Comparison of ENCODE assay signal across 27 mouse cellular contexts in genomic region chr1:191425884-191426283, GRCm38 (mm10). TPM values are rescaled to one million over a fixed set of nuclear protein-coding genes. Genes with fewer than 3 reads are reported as not detected.
A peak's percentile ranks its signal among the peaks of the same experiment; 100 is the strongest.
DNase-seq lines count a peak whose midpoint lies in the region; ATAC-seq and TF ChIP-seq lines count a peak whose summit lies in the region.
"Had no signal": no experiment of that assay in that cellular context is flagged by ENCODE, and none has a peak within 500 bp of the region (broad histone marks: within the 10 kb centered on the region; RNA-seq: fewer than 3 reads in every experiment).

No protein-coding gene starts in this region.

- H3K4me2 ChIP-seq in lung, postnatal 0 days (replicated peaks; ENCODE audit: low read depth, low read length) = no peak overlapping the region
- H3K4me2 ChIP-seq: heart, embryonic 12.5 days; hindbrain, embryonic 12.5 days; limb, embryonic 12.5 days; liver, embryonic 11.5 days; midbrain, embryonic 15.5 days; neural tube, embryonic 15.5 days had no signal

- H3K4me1 ChIP-seq in lung, postnatal 0 days (ENCODE audit: insufficient read depth, low read depth, low read length) = no peaks in the 10 kb centered on the region
- H3K4me1 ChIP-seq: hindbrain, embryonic 12.5 days; midbrain, embryonic 15.5 days had no signal

- no peaks in the 10 kb centered on the region for H3K9me3 ChIP-seq in lung, postnatal 0 days (ENCODE audit: low read length)
- H3K9me3 ChIP-seq: heart, embryonic 12.5 days; hindbrain, embryonic 12.5 days; limb, embryonic 12.5 days; midbrain, embryonic 15.5 days; neural tube, embryonic 15.5 days had no signal

- no peak for DNase-seq in lung, postnatal 0 days (ENCODE audit: low spot score)
- DNase-seq in lung, postnatal 4 days = no peak
- peak; percentile 69 for DNase-seq in CD4-positive helper T cell, adult 2 months (ENCODE audit: low read depth, low spot score)
- DNase-seq in kidney, adult 11 months = no peak
- no peak for DNase-seq in retina, embryonic 14.5 days (ENCODE audit: low spot score)
- DNase-seq: adrenal gland, postnatal 10 days; B cell, adult 2 months; cerebellum, adult 9-10 months; gastrocnemius, postnatal 14 days; heart, adult 18-20 months; heart, postnatal 10 days; kidney, adult 8-10 months; kidney, postnatal 14 days; layer of hippocampus, postnatal 36 days; liver, postnatal 0 days; lung, postnatal 10 days had no signal

- H3K36me3 ChIP-seq in lung, postnatal 0 days (ENCODE audit: insufficient read depth, low read length) = no peaks in the 10 kb centered on the region
- H3K36me3 ChIP-seq: heart, embryonic 12.5 days; hindbrain, embryonic 12.5 days; limb, embryonic 12.5 days; midbrain, embryonic 15.5 days; neural tube, embryonic 15.5 days had no signal

- TF ChIP-seq EP300 in lung, postnatal 0 days (IDR thresholded peaks at IDR 0.05) = no peak

- TF ChIP-seq CTCF in lung, postnatal 0 days (IDR thresholded peaks at IDR 0.05) = no peak

- no peak overlapping the region for H3K27ac ChIP-seq in lung, postnatal 0 days (ENCODE audit: low read length)
- H3K27ac ChIP-seq: hindbrain, embryonic 12.5 days; layer of hippocampus, adult 2 months; limb, embryonic 12.5 days; midbrain, embryonic 15.5 days; neural tube, embryonic 15.5 days had no signal

- no peak overlapping the region for H3K4me3 ChIP-seq in lung, postnatal 0 days (ENCODE audit: low read depth, low read length)
- H3K4me3 ChIP-seq: heart, embryonic 12.5 days; hindbrain, embryonic 12.5 days; layer of hippocampus, adult 2 months; limb, embryonic 12.5 days; midbrain, embryonic 15.5 days; myocyte; neural tube, embryonic 15.5 days had no signal

- H3K27me3 ChIP-seq in lung, postnatal 0 days (replicated peaks; ENCODE audit: insufficient read depth, low read length) = no peaks in the 10 kb centered on the region
- H3K27me3 ChIP-seq: heart, embryonic 12.5 days; hindbrain, embryonic 12.5 days; limb, embryonic 12.5 days; midbrain, embryonic 15.5 days; neural tube, embryonic 15.5 days had no signal

- WGBS in lung, postnatal 0 days = 42% methylated on average over 7 of the region's 7 CpGs

- ATAC-seq in lung, postnatal 0 days = peak; percentile 33; the same call in 1 of the 2 replicates
- ATAC-seq in CD4-positive, CD25-positive, alpha-beta regulatory T cell, adult 4 months = peak; percentile 31
- peak; percentile 13 for ATAC-seq in inflammation-experienced regulatory T-cells, adult 6 months
- ATAC-seq: forebrain, embryonic 14.5 days; liver, postnatal 0 days; midbrain, embryonic 15.5 days had no signal

- H3K9ac ChIP-seq in lung, postnatal 0 days (replicated peaks; ENCODE audit: low read depth) = no peak overlapping the region
- H3K9ac ChIP-seq: heart, embryonic 12.5 days; hindbrain, embryonic 12.5 days; limb, embryonic 12.5 days; liver, postnatal 0 days; midbrain, embryonic 15.5 days; neural tube, embryonic 15.5 days had no signal

RNA-seq across cellular contexts. Expression of gene Ppp2r5a, which starts 22.8 kb away (rescaled TPM):
- polyA plus RNA-seq in lung, postnatal 0 days (2015; fragmentation: Nextera tagmentation; extraction: Ambion mirVana) = 51.5 and 56.0 TPM in 2 replicates
- polyA plus RNA-seq in CD4-positive, CD25-positive, alpha-beta regulatory T cell, adult 4 months (2017; shearing (Covaris generic)) = 10 to 100 TPM; 44.5 to 70.5 TPM
- polyA plus RNA-seq in inflammation-experienced regulatory T-cells, adult 6 months (2017; shearing (Covaris generic)) = 10 to 100 TPM; 33.7 to 66.6 (median 43.3) TPM
